Mouse (Mus musculus) CD4-positive naive resting alpha-beta T cell, adult 76 days (primary cell): ENCODE data around the gene Ubr1. TPM values are rescaled to one million over a fixed set of nuclear protein-coding genes. Genes with fewer than 3 reads are reported as not detected.

Experiments used
- total RNA-seq: library from RNA; stranded (reverse); gene quantifications from one replicate; pipeline ENCODE4 v1.2.4, GENCODE M21; 2023

Ubr1 gene
- total RNA-seq, result 75.4 TPM

GRCm38 (mm10) chr2:120970559-120971080 lies at the start of gene Ubr1:
Ubr1 (minus strand) TSS chr2:120970715.

GRCm38 (mm10) chr2:121007925-121008663 lies 37.6 kb upstream of the Ubr1 start, which contains the start of gene Ccndbp1:
Ccndbp1 (plus strand) TSS chr2:121008403.

GRCm38 (mm10) chr2:120976990-120977925 lies 6.7 kb upstream of the Ubr1 start, which contains the start of gene Tmem62:
Tmem62 (plus strand) TSS chr2:120977017.

GRCm38 (mm10) chr2:120850424-120851082 lies 120.0 kb downstream of the Ubr1 start, which contains the start of gene Ttbk2:
Ttbk2 (minus strand) TSS chr2:120850604.

GRCm38 (mm10) chr2:120849449-120850423 lies 120.8 kb downstream of the Ubr1 start, which contains the start of gene Cdan1:
Cdan1 (minus strand) TSS chr2:120850128.

Other genes with a start within 250 kb of the Ubr1 start
- 28.8 TPM for gene Cdan1, start 120.6 kb downstream of the Ubr1 start, total RNA-seq
- 10.1 TPM for gene Ttbk2, start 120.1 kb downstream of the Ubr1 start, total RNA-seq
- 29.9 TPM for gene Tmem62, start 6.3 kb upstream of the Ubr1 start, total RNA-seq
- gene Ccndbp1, start 37.7 kb upstream of the Ubr1 start, total RNA-seq, result 85.0 TPM
- 2.8 TPM for gene Epb42, start 66.4 kb upstream of the Ubr1 start, total RNA-seq
- not detected for gene Tgm5, start 115.1 kb upstream of the Ubr1 start, total RNA-seq
- gene Tgm7, start 139.1 kb upstream of the Ubr1 start, total RNA-seq, result not detected
- gene Adal, start 169.7 kb upstream of the Ubr1 start, total RNA-seq, result 13.9 TPM
- 8.6 TPM for gene Lcmt2, start 169.9 kb upstream of the Ubr1 start, total RNA-seq
- gene Tubgcp4, start 199.9 kb upstream of the Ubr1 start, total RNA-seq, result 68.5 TPM
- 24.7 TPM for gene Zscan29, start 200.4 kb upstream of the Ubr1 start, total RNA-seq